Mouse (Mus musculus): Measurements from ENCODE around the gene Aldh3a1. TPM values are rescaled to one million over a fixed set of nuclear protein-coding genes. Genes with fewer than 3 reads are reported as not detected.

Gene Aldh3a1
- not detected for polyA plus RNA-seq (2014; fragmentation: Illumina TruSeq; extraction: RNeasy Lipid Tissue Mini Kit (QIAGEN cat#74804); ENCODE audit: low read depth, low replicate concordance)

GRCm38 (mm10) chr11:61207487-61208246 lies at the start of gene Aldh3a1:
Aldh3a1 (plus strand) TSS chr11:61207537.

GRCm38 (mm10) chr11:61174821-61175658 lies 32.3 kb upstream of the Aldh3a1 start, which contains the start of gene Usp22:
Usp22 (minus strand) TSS chr11:61175055.

GRCm38 (mm10) chr11:61266551-61267533 lies 59.5 kb downstream of the Aldh3a1 start, which contains the start of gene Aldh3a2:
Aldh3a2 (minus strand) TSS chr11:61267464.

Other genes with a start within 250 kb of the Aldh3a1 start
- gene Kcnj12, start 185.0 kb upstream of the Aldh3a1 start, polyA plus RNA-seq (2014; fragmentation: Illumina TruSeq; extraction: RNeasy Lipid Tissue Mini Kit (QIAGEN cat#74804); ENCODE audit: low read depth, low replicate concordance) = 0.41 TPM
- 0.47 TPM for gene Tnfrsf13b, start 80.8 kb upstream of the Aldh3a1 start, polyA plus RNA-seq (2014; fragmentation: Illumina TruSeq; extraction: RNeasy Lipid Tissue Mini Kit (QIAGEN cat#74804); ENCODE audit: low read depth, low replicate concordance)
- 30.1 TPM for gene Usp22, start 32.5 kb upstream of the Aldh3a1 start, polyA plus RNA-seq (2014; fragmentation: Illumina TruSeq; extraction: RNeasy Lipid Tissue Mini Kit (QIAGEN cat#74804); ENCODE audit: low read depth, low replicate concordance)
- gene Aldh3a2, start 59.9 kb downstream of the Aldh3a1 start, polyA plus RNA-seq (2014; fragmentation: Illumina TruSeq; extraction: RNeasy Lipid Tissue Mini Kit (QIAGEN cat#74804); ENCODE audit: low read depth, low replicate concordance) = 56.7 TPM
- gene Slc47a2, start 135.3 kb downstream of the Aldh3a1 start, polyA plus RNA-seq (2014; fragmentation: Illumina TruSeq; extraction: RNeasy Lipid Tissue Mini Kit (QIAGEN cat#74804); ENCODE audit: low read depth, low replicate concordance) = not detected
- 3.5 TPM for gene Slc47a1, start 170.8 kb downstream of the Aldh3a1 start, polyA plus RNA-seq (2014; fragmentation: Illumina TruSeq; extraction: RNeasy Lipid Tissue Mini Kit (QIAGEN cat#74804); ENCODE audit: low read depth, low replicate concordance)
- gene Rnf112, start 246.6 kb downstream of the Aldh3a1 start, polyA plus RNA-seq (2014; fragmentation: Illumina TruSeq; extraction: RNeasy Lipid Tissue Mini Kit (QIAGEN cat#74804); ENCODE audit: low read depth, low replicate concordance) = not detected